Mouse (Mus musculus): ENCODE data around the gene Prr12.

GRCm38 (mm10) chr7:45020225-45020624 is 32.5 kb downstream of the Prr12 start:
- TF ChIP-seq CTCF (IDR thresholded peaks at IDR 0.05): no peak
- no peak for TF ChIP-seq EP300 (IDR thresholded peaks at IDR 0.05)
